Mouse (Mus musculus) lung, postnatal 14 days (tissue): ENCODE data around the gene Calml4.

ENCODE experiments used
- DNase-seq: peaks from one replicate; pipeline ENCODE4 v3.0.0; 2021

Gene Calml4

DNA sequence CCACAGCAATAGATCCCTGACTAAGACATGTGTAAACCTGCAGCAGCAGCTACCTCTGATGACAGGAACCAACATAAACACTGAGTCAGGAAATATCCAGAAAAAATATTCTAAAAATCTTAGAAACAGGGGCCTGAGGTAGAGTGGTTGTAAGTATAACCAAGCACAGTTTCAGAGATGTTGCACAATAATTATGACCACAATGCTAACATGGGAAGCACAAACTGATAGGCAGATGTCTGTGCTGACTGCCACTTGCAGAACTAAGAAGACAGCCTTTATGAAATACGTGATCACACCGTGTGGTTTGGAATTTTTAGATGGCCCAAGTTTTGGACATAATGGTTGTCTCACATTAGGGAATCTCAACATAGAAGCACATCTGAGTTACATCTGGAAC, 46.0 kb downstream of the Calml4 start:
- no peak for DNase-seq

DNA sequence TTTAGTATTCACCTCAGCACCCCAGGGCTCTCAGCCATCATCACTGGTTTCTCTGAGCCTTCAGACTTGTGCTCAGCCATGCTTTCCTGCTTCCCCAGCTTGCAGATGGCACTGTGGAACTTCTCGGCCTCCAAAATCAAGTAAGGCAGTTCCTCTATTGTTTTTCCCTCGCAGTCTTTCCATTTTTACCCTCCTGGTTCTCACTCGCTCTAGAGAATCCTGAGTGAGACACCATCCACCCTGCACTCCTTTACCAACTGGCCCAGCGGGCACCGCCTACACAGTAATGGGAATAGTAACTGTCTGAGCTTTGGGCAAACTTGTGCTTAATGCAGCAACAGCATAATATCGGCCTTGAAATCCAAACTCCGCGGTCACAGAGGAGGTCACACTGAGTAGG, 47.2 kb downstream of the Calml4 start:
- no peak for DNase-seq

DNA sequence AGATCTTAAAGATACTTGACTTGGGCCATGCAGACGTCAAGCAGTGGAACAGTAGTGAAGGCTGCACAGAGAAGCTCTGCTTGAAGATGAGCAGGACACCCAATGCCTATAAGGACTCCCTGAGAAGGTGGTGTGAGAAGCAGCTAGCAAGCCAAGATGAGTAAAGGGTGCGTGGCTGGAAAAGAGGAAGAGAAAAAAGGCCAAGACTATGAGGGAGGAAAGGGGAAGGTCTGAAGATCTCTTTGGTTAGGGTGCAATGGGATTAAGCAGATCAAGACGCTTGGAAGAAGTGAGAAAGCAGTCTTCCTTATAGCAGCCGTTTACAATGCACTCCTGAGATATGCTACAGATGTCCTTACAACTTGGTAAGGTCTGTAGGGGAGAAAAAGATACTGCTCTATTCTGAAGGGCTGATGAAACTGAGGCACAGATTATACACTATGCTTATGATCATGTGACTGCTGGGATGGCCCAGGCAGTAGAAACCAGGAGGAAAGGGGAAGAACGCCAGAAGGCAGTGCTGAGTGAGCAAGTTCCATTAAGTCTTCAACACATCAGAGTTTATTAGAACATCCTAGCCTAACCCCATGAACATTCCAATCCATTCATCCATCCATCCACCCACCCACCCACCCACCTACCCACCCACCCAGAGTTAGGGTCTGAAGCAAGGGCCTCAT, 55.6 kb downstream of the Calml4 start:
- no peak for DNase-seq

DNA sequence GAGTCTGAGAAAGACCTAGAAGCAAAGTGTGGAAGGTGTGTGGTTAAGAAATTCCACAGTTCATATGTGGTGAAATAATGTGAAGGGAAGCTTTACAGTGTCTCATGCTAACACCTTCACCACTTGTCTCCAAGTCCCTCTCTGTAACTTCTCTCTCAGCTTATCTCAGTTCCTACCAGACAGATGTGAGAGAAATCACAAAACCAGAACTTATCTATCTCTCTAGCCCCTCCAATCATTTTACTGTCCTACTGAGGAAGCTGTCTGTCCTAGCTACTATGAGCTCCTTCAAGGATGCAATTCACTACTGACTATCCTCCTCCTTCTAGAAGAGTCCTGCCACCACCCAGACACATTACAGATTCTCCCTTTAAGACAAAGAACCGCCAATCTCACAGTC, 59.2 kb downstream of the Calml4 start:
- DNase-seq: no peak

DNA sequence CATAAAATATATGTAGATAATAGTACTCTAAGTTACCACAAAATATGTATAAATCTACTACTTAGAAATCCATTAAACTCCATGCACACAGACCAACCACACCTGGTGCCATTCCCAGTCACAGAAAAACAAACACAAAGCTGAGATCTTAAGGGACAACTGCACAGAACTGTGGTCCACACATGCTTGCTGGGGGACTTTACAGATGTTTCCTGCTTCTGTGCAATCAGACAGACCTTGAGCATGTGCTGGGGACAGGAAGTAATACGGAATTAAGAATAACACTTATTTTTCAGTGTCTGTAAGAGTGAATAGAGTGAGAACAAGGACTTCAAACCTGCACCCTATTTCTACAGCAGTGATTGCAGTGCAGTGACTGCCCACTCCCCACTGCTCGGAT, 63.0 kb downstream of the Calml4 start:
- DNase-seq: no peak

DNA sequence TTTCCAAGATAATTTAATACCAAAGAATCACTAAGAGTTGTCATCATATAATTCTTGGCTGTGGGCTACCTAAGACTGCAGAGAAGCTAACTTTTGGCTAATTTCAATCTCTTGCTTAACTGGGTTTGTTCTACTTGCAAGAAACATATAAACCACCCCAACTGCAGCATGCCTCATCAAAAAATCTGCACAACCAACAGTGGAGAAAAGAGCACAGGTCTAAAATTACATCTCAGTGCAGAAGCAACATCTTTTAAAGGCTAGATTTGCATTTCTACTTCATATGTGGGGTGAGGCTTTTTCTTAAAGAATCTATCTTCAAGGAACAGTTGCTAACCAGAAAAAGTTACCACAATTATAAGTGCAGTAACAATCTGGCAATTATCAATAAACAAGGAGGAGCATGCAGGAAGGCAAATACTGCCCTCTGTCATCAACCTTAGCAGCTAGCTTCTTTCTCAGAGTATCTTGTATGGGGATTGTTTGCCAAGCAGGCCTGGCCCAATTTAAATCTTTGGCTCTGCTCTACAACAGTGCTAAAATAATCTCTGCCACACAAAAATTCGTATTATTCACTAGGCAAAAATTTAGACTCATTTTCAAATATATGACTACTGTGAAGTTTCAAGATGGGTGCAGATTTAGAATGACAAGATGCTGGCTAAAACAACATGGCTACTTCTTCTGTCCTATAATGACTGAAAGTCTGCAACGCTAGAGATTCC, 67.2 kb downstream of the Calml4 start:
- DNase-seq: no peak
